Mouse (Mus musculus): ENCODE results near the gene Fam193a.

DNA sequence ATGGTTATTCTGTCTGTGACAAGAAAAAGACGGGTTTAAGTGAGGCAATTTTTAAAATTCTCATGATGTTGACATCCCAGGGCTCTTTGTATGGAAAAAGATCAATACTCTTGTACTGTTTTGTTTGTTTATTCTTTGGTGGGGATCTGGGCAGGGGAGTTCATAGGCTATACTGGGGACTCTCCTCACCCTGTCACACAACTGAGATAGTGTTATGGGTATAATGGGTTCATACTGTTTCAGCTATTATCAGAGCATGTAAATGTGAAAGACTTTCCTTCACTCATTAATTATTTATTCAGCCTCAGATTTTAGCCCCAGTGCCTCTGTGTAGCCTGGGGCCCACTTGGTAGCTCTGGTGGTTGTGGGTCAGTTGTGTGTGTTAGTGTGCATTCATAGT is 39.3 kb downstream of the Fam193a start:
- TF ChIP-seq CTCF (IDR thresholded peaks at IDR 0.05; ENCODE audit: control insufficient read depth, insufficient read depth, insufficient replicate concordance, low read depth, low read length) (no peak), POLR2A (IDR thresholded peaks at IDR 0.05; ENCODE audit: control insufficient read depth, low read depth, low read length) (no peak)

Measured in testis, adult 2 months (tissue).